Mouse (Mus musculus) CD4-positive helper T cell, adult 2 months (primary cell): ENCODE measurements around the gene Hist2h2be.
"Not testable (repeated sequence)": the region's sequence is repeated elsewhere in the genome, so short reads cannot be mapped to it uniquely, and the experiment has no call there.

Experiments
- DNase-seq: peaks from one replicate; pipeline ENCODE4 v3.0.0-alpha.2; 2012; ENCODE audit warnings: low read depth, missing footprints, low spot score

Hist2h2be gene

GRCm38 (mm10) chr3:96198601-96199251 is 22.2 kb upstream of the Hist2h2be start:
- not testable (repeated sequence) for DNase-seq

DNA sequence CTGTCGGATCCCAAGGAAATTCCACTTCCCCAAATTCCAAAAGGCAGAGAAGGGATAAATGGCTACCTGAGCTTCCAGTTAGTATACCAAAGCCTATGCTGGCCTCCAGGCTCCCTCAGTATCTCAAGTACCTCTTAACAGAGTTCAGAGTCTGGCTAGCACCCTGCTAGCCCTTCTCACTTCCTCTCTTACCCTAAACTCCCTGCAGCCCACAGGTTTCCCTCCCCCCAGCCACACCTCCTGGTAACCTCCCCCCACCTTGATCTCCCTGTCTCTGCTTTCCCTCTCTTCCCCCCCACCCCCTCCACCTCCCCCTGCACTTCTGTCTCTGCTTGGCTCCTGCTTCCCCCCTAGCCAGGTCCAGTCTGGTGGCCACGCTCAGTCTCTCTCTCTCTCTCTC is 21.2 kb upstream of the Hist2h2be start:
- DNase-seq: no peak

GRCm38 (mm10) chr3:96207819-96208218 is 13.1 kb upstream of the Hist2h2be start:
- DNase-seq: no peak

DNA sequence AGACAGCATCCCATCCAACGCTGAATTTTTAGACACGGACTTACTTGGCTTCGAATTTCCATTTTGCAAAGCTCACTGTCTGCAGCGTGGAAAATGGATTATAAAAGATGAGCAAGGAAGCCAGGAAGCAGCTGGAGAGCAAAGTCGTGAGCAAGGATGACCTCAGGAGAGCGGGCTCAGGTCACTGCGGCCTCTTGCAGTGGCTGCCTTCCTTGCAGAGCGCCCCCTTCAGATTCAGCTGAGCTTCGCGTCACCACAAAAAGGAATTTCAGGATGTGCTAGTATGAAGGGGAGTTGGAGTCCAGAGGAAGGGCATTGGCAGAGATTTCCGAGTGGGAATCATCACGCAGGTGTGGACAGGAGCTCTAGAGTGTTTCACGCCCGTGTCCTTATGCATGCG is 11.7 kb upstream of the Hist2h2be start:
- DNase-seq: no peak

GRCm38 (mm10) chr3:96219191-96219641 is 1.7 kb upstream of the Hist2h2be start:
- no peak for DNase-seq

DNA sequence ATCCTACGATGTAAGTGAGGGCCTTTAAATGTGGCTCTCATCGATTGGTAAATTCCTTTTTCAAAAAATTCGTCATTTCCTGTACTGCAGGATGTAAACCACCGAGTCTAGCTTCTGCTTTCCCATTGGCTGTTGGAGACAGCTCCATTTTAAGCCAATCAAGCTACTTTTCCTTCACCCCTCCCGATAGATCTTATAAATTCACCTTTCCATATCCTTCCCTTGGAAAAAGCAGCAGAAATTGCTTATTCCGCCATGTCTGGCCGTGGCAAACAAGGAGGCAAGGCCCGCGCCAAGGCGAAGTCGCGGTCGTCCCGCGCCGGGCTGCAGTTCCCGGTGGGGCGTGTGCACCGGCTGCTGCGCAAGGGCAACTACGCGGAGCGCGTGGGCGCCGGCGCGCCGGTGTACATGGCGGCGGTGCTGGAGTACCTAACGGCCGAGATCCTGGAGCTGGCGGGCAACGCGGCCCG is 1.2 kb upstream of the Hist2h2be start, which contains the start of the genes Bola1 and Hist2h2ab:
Gene Bola1 (minus strand): TSS at position 49 of the 470 bp plus-strand sequence.
Gene Hist2h2ab (plus strand): TSS at position 205 of the 470 bp plus-strand sequence.
- peak; percentile 92 for DNase-seq

DNA sequence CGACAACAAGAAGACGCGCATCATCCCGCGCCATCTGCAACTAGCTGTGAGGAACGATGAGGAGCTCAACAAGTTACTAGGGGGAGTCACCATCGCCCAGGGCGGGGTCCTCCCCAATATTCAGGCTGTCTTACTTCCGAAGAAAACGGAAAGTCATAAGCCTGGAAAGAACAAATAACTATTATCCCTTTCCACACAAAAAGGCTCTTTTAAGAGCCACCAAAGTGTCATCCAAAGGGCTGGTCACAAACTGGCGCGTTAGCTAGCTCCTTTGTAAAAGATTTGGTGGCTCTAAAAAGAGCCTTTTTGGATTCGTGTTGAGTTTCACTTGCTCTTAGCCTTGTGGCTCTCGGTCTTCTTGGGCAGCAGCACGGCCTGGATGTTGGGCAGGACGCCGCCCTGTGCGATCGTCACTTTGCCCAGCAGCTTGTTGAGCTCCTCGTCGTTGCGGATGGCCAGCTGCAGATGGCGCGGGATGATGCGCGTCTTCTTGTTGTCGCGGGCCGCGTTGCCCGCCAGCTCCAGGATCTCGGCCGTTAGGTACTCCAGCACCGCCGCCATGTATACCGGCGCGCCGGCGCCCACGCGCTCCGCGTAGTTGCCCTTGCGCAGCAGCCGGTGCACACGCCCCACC is 671 bp upstream of the Hist2h2be start:
- DNase-seq: peak; percentile 69

- no peak for DNase-seq
Measured at GRCm38 (mm10) chr3:96221640-96222038, 720 bp downstream of the Hist2h2be start.

DNA sequence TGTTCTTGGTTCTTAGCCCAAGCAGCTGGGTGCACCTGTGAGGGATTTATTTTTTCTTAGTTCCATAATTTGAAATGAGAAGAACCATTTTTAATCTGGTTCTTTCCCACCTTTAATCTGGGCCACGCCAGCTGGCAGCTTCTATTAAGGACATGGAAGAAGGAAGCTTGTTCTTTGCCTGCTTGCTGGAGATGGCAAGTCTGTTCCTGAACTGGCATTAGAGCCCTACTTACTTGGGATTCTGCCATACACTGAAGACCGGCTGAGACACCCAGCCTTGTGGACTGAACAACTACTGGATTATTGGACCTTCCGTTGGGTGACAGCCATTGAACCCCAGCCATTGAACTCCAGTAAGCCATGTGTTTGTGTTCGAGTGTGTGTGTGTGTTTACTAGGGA is 1.9 kb downstream of the Hist2h2be start:
- DNase-seq: no peak

GRCm38 (mm10) chr3:96225421-96225820 is 4.5 kb downstream of the Hist2h2be start:
- no peak for DNase-seq

- no peak for DNase-seq
Measured at GRCm38 (mm10) chr3:96226695-96227648, 6.1 kb downstream of the Hist2h2be start.

DNA sequence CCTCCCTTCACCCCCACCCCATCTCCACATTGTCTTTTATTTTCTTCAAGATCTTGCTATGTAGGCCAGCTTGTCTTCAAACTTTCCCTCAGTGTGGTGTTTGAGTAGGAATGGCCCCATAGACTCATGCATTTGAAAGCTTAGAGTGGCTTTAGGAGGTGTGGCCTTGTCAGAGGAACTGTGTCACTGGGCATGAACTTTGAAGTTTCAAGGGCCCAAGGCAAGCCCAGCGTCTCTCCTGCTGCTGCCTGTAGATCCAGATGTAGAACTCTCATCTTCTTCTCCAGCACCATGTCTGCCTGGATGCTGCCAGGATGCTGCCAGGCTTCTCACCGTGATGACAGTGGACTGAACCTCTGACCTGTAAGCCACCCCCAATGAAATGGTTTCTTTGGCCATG is 7.9 kb downstream of the Hist2h2be start:
- DNase-seq: no peak

- no peak for DNase-seq
Measured at GRCm38 (mm10) chr3:96230404-96230803, 9.5 kb downstream of the Hist2h2be start.

- no peak for DNase-seq
Measured at GRCm38 (mm10) chr3:96230910-96231757, 10.2 kb downstream of the Hist2h2be start.

DNA sequence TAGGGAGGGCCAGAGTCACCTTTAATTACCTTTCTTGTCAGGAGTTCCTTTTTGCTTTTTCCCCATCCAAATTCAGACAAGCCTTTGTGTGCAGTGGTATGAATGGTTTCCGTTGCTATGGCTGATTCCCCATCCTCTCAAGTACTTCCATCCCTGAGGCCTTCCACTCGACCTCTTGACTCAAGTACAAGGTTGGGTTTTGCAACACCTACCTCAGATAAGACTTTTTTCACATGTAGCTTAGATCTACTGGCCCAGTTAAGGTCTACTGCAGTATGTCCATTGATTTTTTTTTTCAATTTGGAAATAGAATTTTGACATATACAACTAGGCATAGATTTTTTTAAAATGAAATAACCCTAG is 10.8 kb downstream of the Hist2h2be start:
- DNase-seq: no peak

DNA sequence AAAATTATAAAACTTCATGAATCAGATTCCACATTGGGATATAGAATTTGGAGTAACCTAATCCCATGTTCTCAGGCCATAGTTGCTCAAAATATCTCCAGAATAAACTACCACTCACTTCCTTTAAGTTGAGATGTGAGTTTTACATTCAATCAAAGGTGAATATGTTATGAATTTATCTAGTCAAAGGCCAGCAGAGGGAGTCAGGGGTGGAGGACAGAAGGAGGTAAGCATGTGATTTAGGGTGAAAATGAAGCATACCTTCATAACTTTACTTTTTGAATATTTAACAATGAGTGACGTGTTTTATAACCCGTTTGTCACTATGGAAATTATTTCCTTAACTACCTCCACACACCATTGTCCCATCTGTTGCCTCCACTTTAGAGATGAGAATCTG is 14.0 kb downstream of the Hist2h2be start:
- peak; percentile 35 for DNase-seq

DNA sequence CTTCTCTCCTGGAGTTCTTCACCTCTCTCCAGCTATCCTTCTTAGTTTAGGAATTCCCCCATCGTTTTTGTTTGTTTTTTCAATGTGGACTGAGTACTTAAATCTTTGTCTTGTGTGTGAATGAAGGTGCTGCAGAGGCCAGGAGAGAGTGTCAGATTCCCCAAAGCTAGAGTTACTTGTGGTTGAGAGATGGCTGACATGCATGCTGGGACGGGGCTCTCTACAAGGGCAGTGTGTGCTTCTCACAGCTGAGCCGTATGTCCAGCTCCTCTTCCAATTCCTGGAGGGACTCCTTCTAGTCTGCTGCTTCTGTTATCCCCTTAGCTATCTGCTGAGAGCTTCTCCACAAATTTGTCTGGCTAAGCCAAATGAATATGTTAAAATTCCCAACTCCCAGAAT is 14.9 kb downstream of the Hist2h2be start:
- DNase-seq: no peak

- no peak for DNase-seq
Measured at GRCm38 (mm10) chr3:96236834-96237334, 16.0 kb downstream of the Hist2h2be start.

GRCm38 (mm10) chr3:96237335-96237903 is 16.5 kb downstream of the Hist2h2be start:
- DNase-seq: peak; percentile 16

GRCm38 (mm10) chr3:96237904-96238511 is 17.1 kb downstream of the Hist2h2be start:
- peak; percentile 29 for DNase-seq
